Mouse (Mus musculus): Measurements from ENCODE around the gene Dnah7a. TPM values are rescaled to one million over a fixed set of nuclear protein-coding genes. Genes with fewer than 3 reads are reported as not detected.
"Not testable (repeated sequence)": the region's sequence is repeated elsewhere in the genome, so short reads cannot be mapped to it uniquely, and the experiment has no call there.

Dnah7a gene
- polyA plus RNA-seq, 1 experiment from 2014 or later = 0.26 TPM

- not testable (repeated sequence) for H3K36me3 ChIP-seq (ENCODE audit: control insufficient read depth, insufficient read depth, low read length); ATAC-seq (ENCODE audit: insufficient read depth, low FRiP score); H3K4me2 ChIP-seq (ENCODE audit: low read depth, low read length); H3K4me3 ChIP-seq (replicated peaks; ENCODE audit: low read length); H3K4me1 ChIP-seq (ENCODE audit: control insufficient read depth, insufficient read depth, low read length); H3K27me3 ChIP-seq (ENCODE audit: control insufficient read depth, insufficient read depth, low read length); H3K9me3 ChIP-seq (replicated peaks; ENCODE audit: control insufficient read depth, low read length); H3K27ac ChIP-seq (ENCODE audit: low read length); H3K9ac ChIP-seq (ENCODE audit: low read length)
- WGBS = 24% methylated on average over 1 of the region's 1 CpGs
Observed at GRCm38 (mm10) chr1:53581326-53581725, 125.3 kb downstream of the Dnah7a start.

- H3K9ac ChIP-seq (ENCODE audit: low read length); H3K4me2 ChIP-seq (ENCODE audit: low read depth, low read length); H3K4me3 ChIP-seq (replicated peaks; ENCODE audit: low read length); ATAC-seq (ENCODE audit: insufficient read depth, low FRiP score); H3K9me3 ChIP-seq (replicated peaks; ENCODE audit: control insufficient read depth, low read length); H3K4me1 ChIP-seq (ENCODE audit: control insufficient read depth, insufficient read depth, low read length); H3K36me3 ChIP-seq (ENCODE audit: control insufficient read depth, insufficient read depth, low read length); H3K27me3 ChIP-seq (ENCODE audit: control insufficient read depth, insufficient read depth, low read length); H3K27ac ChIP-seq (ENCODE audit: low read length): not testable (repeated sequence)
- WGBS = 84% methylated on average over 3 of the region's 3 CpGs
Observed at GRCm38 (mm10) chr1:53557918-53558317, 148.7 kb downstream of the Dnah7a start.

- H3K4me1 ChIP-seq (ENCODE audit: control insufficient read depth, insufficient read depth, low read length); H3K27me3 ChIP-seq (ENCODE audit: control insufficient read depth, insufficient read depth, low read length); H3K9me3 ChIP-seq (replicated peaks; ENCODE audit: control insufficient read depth, low read length); H3K4me2 ChIP-seq (ENCODE audit: low read depth, low read length); H3K36me3 ChIP-seq (ENCODE audit: control insufficient read depth, insufficient read depth, low read length); ATAC-seq (ENCODE audit: insufficient read depth, low FRiP score); H3K4me3 ChIP-seq (replicated peaks; ENCODE audit: low read length); H3K27ac ChIP-seq (ENCODE audit: low read length); H3K9ac ChIP-seq (ENCODE audit: low read length): not testable (repeated sequence)
- 95% methylated on average over 10 of the region's 10 CpGs for WGBS
Observed at GRCm38 (mm10) chr1:53547018-53547417, 159.6 kb downstream of the Dnah7a start.

GRCm38 (mm10) chr1:53538356-53538755, 168.2 kb downstream of the Dnah7a start:
- H3K36me3 ChIP-seq (ENCODE audit: control insufficient read depth, insufficient read depth, low read length); H3K27ac ChIP-seq (ENCODE audit: low read length); H3K9ac ChIP-seq (ENCODE audit: low read length); H3K4me3 ChIP-seq (replicated peaks; ENCODE audit: low read length); H3K4me1 ChIP-seq (ENCODE audit: control insufficient read depth, insufficient read depth, low read length); ATAC-seq (ENCODE audit: insufficient read depth, low FRiP score); H3K27me3 ChIP-seq (ENCODE audit: control insufficient read depth, insufficient read depth, low read length); H3K9me3 ChIP-seq (replicated peaks; ENCODE audit: control insufficient read depth, low read length); H3K4me2 ChIP-seq (ENCODE audit: low read depth, low read length): not testable (repeated sequence)
- 65% methylated on average over 2 of the region's 2 CpGs for WGBS

GRCm38 (mm10) chr1:53534826-53535225, 171.8 kb downstream of the Dnah7a start:
- not testable (repeated sequence) for H3K9me3 ChIP-seq (replicated peaks; ENCODE audit: control insufficient read depth, low read length); ATAC-seq (ENCODE audit: insufficient read depth, low FRiP score); H3K27ac ChIP-seq (ENCODE audit: low read length); H3K36me3 ChIP-seq (ENCODE audit: control insufficient read depth, insufficient read depth, low read length); H3K4me1 ChIP-seq (ENCODE audit: control insufficient read depth, insufficient read depth, low read length); H3K9ac ChIP-seq (ENCODE audit: low read length); H3K4me3 ChIP-seq (replicated peaks; ENCODE audit: low read length); H3K27me3 ChIP-seq (ENCODE audit: control insufficient read depth, insufficient read depth, low read length); H3K4me2 ChIP-seq (ENCODE audit: low read depth, low read length)
- 48% methylated on average over 1 of the region's 1 CpGs for WGBS

- H3K4me3 ChIP-seq (replicated peaks; ENCODE audit: low read length); H3K4me2 ChIP-seq (ENCODE audit: low read depth, low read length); H3K9me3 ChIP-seq (replicated peaks; ENCODE audit: control insufficient read depth, low read length); H3K27me3 ChIP-seq (ENCODE audit: control insufficient read depth, insufficient read depth, low read length); ATAC-seq (ENCODE audit: insufficient read depth, low FRiP score); H3K4me1 ChIP-seq (ENCODE audit: control insufficient read depth, insufficient read depth, low read length); H3K36me3 ChIP-seq (ENCODE audit: control insufficient read depth, insufficient read depth, low read length); H3K27ac ChIP-seq (ENCODE audit: low read length); H3K9ac ChIP-seq (ENCODE audit: low read length): not testable (repeated sequence)
- WGBS = 51% methylated on average over 2 of the region's 2 CpGs
Observed at GRCm38 (mm10) chr1:53526021-53526420, 180.6 kb downstream of the Dnah7a start.

GRCm38 (mm10) chr1:53473699-53474098, 232.9 kb downstream of the Dnah7a start:
- Histone ChIP-seq H3K9me3 (replicated peaks; ENCODE audit: control insufficient read depth, low read length) (no peaks in the 10 kb centered on the region), H3K4me1 (ENCODE audit: control insufficient read depth, insufficient read depth, low read length) (no peaks in the 10 kb centered on the region), H3K4me2 (ENCODE audit: low read depth, low read length) (no peak overlapping the region), H3K27ac (ENCODE audit: low read length) (no peak overlapping the region), H3K9ac (ENCODE audit: low read length) (no peak overlapping the region), H3K36me3 (ENCODE audit: control insufficient read depth, insufficient read depth, low read length) (no peaks in the 10 kb centered on the region), H3K4me3 (replicated peaks; ENCODE audit: low read length) (no peak overlapping the region), H3K27me3 (ENCODE audit: control insufficient read depth, insufficient read depth, low read length) (no peaks in the 10 kb centered on the region)
- WGBS = 45% methylated on average over 4 of the region's 4 CpGs
- no peak for ATAC-seq (ENCODE audit: insufficient read depth, low FRiP score)

GRCm38 (mm10) chr1:53472084-53472483, 234.5 kb downstream of the Dnah7a start:
- not testable (repeated sequence) for H3K4me2 ChIP-seq (ENCODE audit: low read depth, low read length); H3K27me3 ChIP-seq (ENCODE audit: control insufficient read depth, insufficient read depth, low read length); H3K9ac ChIP-seq (ENCODE audit: low read length); H3K4me1 ChIP-seq (ENCODE audit: control insufficient read depth, insufficient read depth, low read length); H3K9me3 ChIP-seq (replicated peaks; ENCODE audit: control insufficient read depth, low read length); H3K27ac ChIP-seq (ENCODE audit: low read length); ATAC-seq (ENCODE audit: insufficient read depth, low FRiP score); H3K36me3 ChIP-seq (ENCODE audit: control insufficient read depth, insufficient read depth, low read length); H3K4me3 ChIP-seq (replicated peaks; ENCODE audit: low read length)
- WGBS = 67% methylated on average over 1 of the region's 1 CpGs

GRCm38 (mm10) chr1:53467325-53467670, 239.3 kb downstream of the Dnah7a start:
- Histone ChIP-seq H3K27ac (ENCODE audit: low read length) (no peak overlapping the region), H3K36me3 (ENCODE audit: control insufficient read depth, insufficient read depth, low read length) (no peaks in the 10 kb centered on the region), H3K27me3 (ENCODE audit: control insufficient read depth, insufficient read depth, low read length) (no peaks in the 10 kb centered on the region), H3K4me3 (replicated peaks; ENCODE audit: low read length) (no peak overlapping the region), H3K9ac (ENCODE audit: low read length) (no peak overlapping the region), H3K9me3 (replicated peaks; ENCODE audit: control insufficient read depth, low read length) (no peaks in the 10 kb centered on the region), H3K4me2 (ENCODE audit: low read depth, low read length) (no peak overlapping the region), H3K4me1 (ENCODE audit: control insufficient read depth, insufficient read depth, low read length) (no peaks in the 10 kb centered on the region)
- WGBS = 73% methylated on average over 2 of the region's 2 CpGs
- no peak for ATAC-seq (ENCODE audit: insufficient read depth, low FRiP score)

All from stomach, embryonic 16.5 days (tissue).